Comparison of ENCODE assay signal across 9 mouse cellular contexts in genomic region chr8:84180530-84181190, GRCm38 (mm10). TPM values are rescaled to one million over a fixed set of nuclear protein-coding genes. Genes with fewer than 3 reads are reported as not detected.
DNase-seq lines count a peak whose midpoint lies in the region; ATAC-seq and TF ChIP-seq lines count a peak whose summit lies in the region.
"Had no signal": no experiment of that assay in that cellular context is flagged by ENCODE, and none has a peak within 500 bp of the region (broad histone marks: within the 10 kb centered on the region; RNA-seq: fewer than 3 reads in every experiment).

No protein-coding gene starts in this region.

- no peak for TF ChIP-seq CTCF in intestine, postnatal 0 days (IDR thresholded peaks at IDR 0.05; ENCODE audit: low read depth)

- peak; percentile 79 for ATAC-seq in forebrain, embryonic 14.5 days
- ATAC-seq in intestine, postnatal 0 days = no peak
- peak; percentile 33 for ATAC-seq in megakaryocyte-erythroid progenitor cell, adult 5-6 weeks (replicated peaks; ENCODE audit: low FRiP score, low TSS enrichment, poor library complexity, severe bottlenecking)
- no peak for ATAC-seq in cerebellum, adult (ENCODE audit: insufficient number of reproducible peaks, low FRiP score, low TSS enrichment)

- no peaks in the 10 kb centered on the region for H3K9me3 ChIP-seq in forebrain, embryonic 14.5 days (replicated peaks; ENCODE audit: control insufficient read depth, low read length)
- no peaks in the 10 kb centered on the region for H3K9me3 ChIP-seq in intestine, postnatal 0 days (ENCODE audit: control insufficient read depth)

- under 1% methylated on average over 16 of the region's 16 CpGs for WGBS in forebrain, embryonic 14.5 days
- WGBS in intestine, postnatal 0 days = 8% methylated on average over 16 of the region's 16 CpGs

- H3K9ac ChIP-seq in forebrain, embryonic 14.5 days (ENCODE audit: low read length) = peak overlapping the region; percentile 79
- peak overlapping the region; percentile 22; the same call in 1 of the 2 replicates for H3K9ac ChIP-seq in intestine, postnatal 0 days (ENCODE audit: low read depth, low read length)

- DNase-seq in right cerebral cortex, postnatal 4 days = peak; percentile 53
- no peak for DNase-seq in right cerebral cortex, adult 18-20 months
- peak; percentile 84 for DNase-seq in forebrain, embryonic 14.5 days (ENCODE audit: low spot score)
- peak; percentile 64 for DNase-seq in thymus, adult 18-20 months
- no peak for DNase-seq in adrenal gland, adult 8-10 months

- peak overlapping the region; percentile 75 for H3K4me2 ChIP-seq in forebrain, embryonic 14.5 days (ENCODE audit: low read length)
- peak overlapping the region; percentile 55 for H3K4me2 ChIP-seq in intestine, postnatal 0 days (replicated peaks; ENCODE audit: low read depth)

- H3K4me1 ChIP-seq in forebrain, embryonic 14.5 days (ENCODE audit: control insufficient read depth, insufficient read depth, low read length) = peaks cover 34% of the 10 kb centered on the region
- no peaks in the 10 kb centered on the region for H3K4me1 ChIP-seq in intestine, postnatal 0 days (replicated peaks; ENCODE audit: control insufficient read depth, insufficient read depth, low read length)

- H3K27me3 ChIP-seq in forebrain, embryonic 14.5 days (replicated peaks; ENCODE audit: control insufficient read depth, insufficient read depth, low read length) = no peaks in the 10 kb centered on the region
- H3K27me3 ChIP-seq in intestine, postnatal 0 days (replicated peaks; ENCODE audit: control insufficient read depth, insufficient read depth, low read length) = no peaks in the 10 kb centered on the region

- peak overlapping the region; percentile 89 for H3K27ac ChIP-seq in forebrain, embryonic 14.5 days (ENCODE audit: low read depth, low read length)
- no peak overlapping the region for H3K27ac ChIP-seq in intestine, postnatal 0 days (ENCODE audit: low read depth, low read length)

- peak overlapping the region; percentile 33 for H3K4me3 ChIP-seq in forebrain, embryonic 14.5 days (ENCODE audit: low read depth, low read length)
- H3K4me3 ChIP-seq in intestine, postnatal 0 days (ENCODE audit: low read depth, low read length) = no peak overlapping the region

- peaks cover 19% of the 10 kb centered on the region for H3K36me3 ChIP-seq in forebrain, embryonic 14.5 days (ENCODE audit: control insufficient read depth, insufficient read depth, low read length)
- no peaks in the 10 kb centered on the region for H3K36me3 ChIP-seq in intestine, postnatal 0 days (ENCODE audit: control insufficient read depth, insufficient read depth)

RNA-seq across cellular contexts. Expression of gene Nanos3, which starts 4.4 kb away (rescaled TPM):
- polyA plus RNA-seq in forebrain, embryonic 14.5 days (2014; fragmentation: Nextera tagmentation; extraction: Ambion mirVana) = 4.5 and 8.3 TPM in 2 replicates
- polyA plus RNA-seq in intestine, postnatal 0 days (2015; fragmentation: Nextera tagmentation; extraction: Ambion mirVana) = 1.6 and 1.8 TPM in 2 replicates
- 2.9 and 5.0 TPM in 2 replicates for total RNA-seq in megakaryocyte-erythroid progenitor cell, adult 5-6 weeks (2014; fragmentation: Nextera tagmentation)
- not detected in 2 replicates for total RNA-seq in megakaryocyte-erythroid progenitor cell, adult 5-6 weeks (2017)
- total RNA-seq in adrenal gland, adult 8-10 months (2022) = 1 to 10 TPM in 2 of 4 experiments, under 1 TPM in 2; 0.75 to 2.9 (median 1.2) TPM

RNA-seq across cellular contexts. Expression of gene 4930432K21Rik, which starts 32.8 kb away (rescaled TPM):
- 1.7 and 2.3 TPM in 2 replicates for polyA plus RNA-seq in forebrain, embryonic 14.5 days (2014; fragmentation: Nextera tagmentation; extraction: Ambion mirVana)
- 0.17 and 0.18 TPM in 2 replicates for polyA plus RNA-seq in intestine, postnatal 0 days (2015; fragmentation: Nextera tagmentation; extraction: Ambion mirVana)
- total RNA-seq in megakaryocyte-erythroid progenitor cell, adult 5-6 weeks (2014; fragmentation: Nextera tagmentation) = 0.49 and 0.50 TPM in 2 replicates
- 1.1 and 1.7 TPM in 2 replicates for total RNA-seq in megakaryocyte-erythroid progenitor cell, adult 5-6 weeks (2017)
- total RNA-seq in adrenal gland, adult 8-10 months (2022) = under 1 TPM; 0.38 to 0.81 (median 0.40) TPM

RNA-seq across cellular contexts. Expression of gene Cc2d1a, which starts 32.9 kb away (rescaled TPM):
- polyA plus RNA-seq in forebrain, embryonic 14.5 days (2014; fragmentation: Nextera tagmentation; extraction: Ambion mirVana) = 14.7 and 21.7 TPM in 2 replicates
- 16.2 and 16.9 TPM in 2 replicates for polyA plus RNA-seq in intestine, postnatal 0 days (2015; fragmentation: Nextera tagmentation; extraction: Ambion mirVana)
- 8.6 and 10.7 TPM in 2 replicates for total RNA-seq in megakaryocyte-erythroid progenitor cell, adult 5-6 weeks (2014; fragmentation: Nextera tagmentation)
- 3.2 and 6.9 TPM in 2 replicates for total RNA-seq in megakaryocyte-erythroid progenitor cell, adult 5-6 weeks (2017)
- total RNA-seq in adrenal gland, adult 8-10 months (2022) = 10 to 100 TPM; 33.9 to 51.2 (median 40.3) TPM

RNA-seq across cellular contexts. Expression of gene Podnl1, which starts 54.9 kb away (rescaled TPM):
- 0.22 and 0.23 TPM in 2 replicates for polyA plus RNA-seq in forebrain, embryonic 14.5 days (2014; fragmentation: Nextera tagmentation; extraction: Ambion mirVana)
- 0.29 and 0.46 TPM in 2 replicates for polyA plus RNA-seq in intestine, postnatal 0 days (2015; fragmentation: Nextera tagmentation; extraction: Ambion mirVana)
- total RNA-seq in megakaryocyte-erythroid progenitor cell, adult 5-6 weeks (2014; fragmentation: Nextera tagmentation) = 0.79 TPM in 1 of 2 replicates, not detected in the other
- 0.14 TPM in 1 of 2 replicates, not detected in the other for total RNA-seq in megakaryocyte-erythroid progenitor cell, adult 5-6 weeks (2017)
- under 1 TPM; 0.10 to 0.86 (median 0.34) TPM for total RNA-seq in adrenal gland, adult 8-10 months (2022)
- total RNA-seq: left cerebral cortex, postnatal 25 days had no signal

RNA-seq across cellular contexts. Expression of gene Zswim4, which starts 56.2 kb away (rescaled TPM):
- polyA plus RNA-seq in forebrain, embryonic 14.5 days (2014; fragmentation: Nextera tagmentation; extraction: Ambion mirVana) = 22.6 and 26.9 TPM in 2 replicates
- polyA plus RNA-seq in intestine, postnatal 0 days (2015; fragmentation: Nextera tagmentation; extraction: Ambion mirVana) = 3.7 and 3.8 TPM in 2 replicates
- 2.8 and 4.8 TPM in 2 replicates for total RNA-seq in megakaryocyte-erythroid progenitor cell, adult 5-6 weeks (2014; fragmentation: Nextera tagmentation)
- 3.3 and 3.7 TPM in 2 replicates for total RNA-seq in megakaryocyte-erythroid progenitor cell, adult 5-6 weeks (2017)
- total RNA-seq in adrenal gland, adult 8-10 months (2022) = 10 to 100 TPM; 36.2 to 53.9 (median 48.0) TPM

Comparison
In these comparisons a context has a peak if more than half of its experiments do, and no peak if none do; other contexts are left out.
1. DNase-seq: peak in right cerebral cortex, postnatal 4 days (single experiment), forebrain, embryonic 14.5 days (single experiment) and thymus, adult 18-20 months (2 of 2); none in right cerebral cortex, adult 18-20 months (single experiment) and adrenal gland, adult 8-10 months (single experiment).
2. ATAC-seq: peak in forebrain, embryonic 14.5 days (single experiment) and megakaryocyte-erythroid progenitor cell, adult 5-6 weeks (single experiment); none in intestine, postnatal 0 days (single experiment) and cerebellum, adult (single experiment).